Mouse (Mus musculus) adrenal gland, adult (tissue): ENCODE data around the gene Usp21.

Experiments
- DNase-seq, 2 experiments: peaks; one replicate each; pipeline ENCODE4 v3.0.0; 2022 to 2023; ENCODE audit warnings: low spot score in 1 of 2; ENCODE audit not compliant: inconsistent age in 2 of 2

The Usp21 gene

DNA sequence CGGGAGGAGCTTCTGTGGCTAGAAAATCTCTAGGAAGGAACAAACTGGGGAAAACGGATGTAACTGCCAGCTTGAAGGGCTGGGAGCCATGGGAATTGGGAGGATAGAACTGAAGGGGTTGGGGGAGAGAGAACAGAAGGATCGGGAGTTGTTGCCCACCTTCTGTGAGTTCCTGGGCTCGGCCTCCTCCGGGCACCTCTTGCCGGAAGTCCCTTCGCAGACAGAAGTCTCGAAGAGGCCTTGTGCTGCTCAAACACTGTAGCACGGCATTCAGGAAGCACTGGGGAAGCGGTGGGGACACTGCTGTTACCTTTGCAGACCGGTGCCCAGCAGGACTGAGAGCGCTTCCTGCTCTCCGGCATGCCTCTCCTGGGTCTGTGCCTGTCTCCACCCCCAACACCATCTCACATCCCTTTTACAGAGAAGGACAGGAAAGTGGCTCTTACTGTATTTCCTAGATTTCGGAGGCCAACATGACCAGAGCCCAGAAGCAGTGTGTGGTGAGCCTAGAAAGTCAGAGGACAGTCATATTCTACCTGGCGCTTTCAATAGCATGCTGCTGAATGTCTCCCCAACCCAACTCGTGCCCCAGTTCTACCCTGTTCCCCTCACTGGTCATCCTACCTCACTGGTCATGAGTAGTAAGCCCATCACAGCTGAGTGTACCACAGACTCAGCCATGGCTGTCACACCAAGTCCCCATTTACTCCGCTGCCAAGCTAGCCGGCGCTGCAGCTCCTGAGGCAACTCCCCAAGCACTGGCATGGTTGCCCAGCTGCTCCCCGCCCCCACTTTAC is 2.5 kb downstream of the Usp21 start:
- peak in 1 of 2 experiments; percentile 18 for DNase-seq

DNA sequence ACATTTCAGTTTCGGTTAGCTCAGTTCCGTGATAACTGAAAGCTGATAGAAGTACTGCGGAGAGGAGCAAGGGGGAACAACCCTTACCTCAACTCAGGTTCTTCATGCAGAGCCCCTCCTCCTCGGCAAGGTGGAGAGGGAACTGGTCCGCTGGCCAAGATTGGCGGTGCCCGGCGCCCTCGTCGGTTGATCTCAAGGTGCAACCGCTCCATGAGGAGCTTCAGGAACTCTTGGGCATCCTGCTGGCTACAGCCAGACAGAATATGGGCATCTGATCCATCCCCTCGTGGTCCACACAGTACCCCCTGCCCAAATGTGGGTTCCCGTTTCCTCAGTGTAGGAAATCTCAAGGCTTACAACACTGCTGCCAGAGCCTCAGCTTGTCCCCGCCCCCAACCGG is 3.3 kb downstream of the Usp21 start:
- DNase-seq: peak in 1 of 2 experiments; percentile 24

DNA sequence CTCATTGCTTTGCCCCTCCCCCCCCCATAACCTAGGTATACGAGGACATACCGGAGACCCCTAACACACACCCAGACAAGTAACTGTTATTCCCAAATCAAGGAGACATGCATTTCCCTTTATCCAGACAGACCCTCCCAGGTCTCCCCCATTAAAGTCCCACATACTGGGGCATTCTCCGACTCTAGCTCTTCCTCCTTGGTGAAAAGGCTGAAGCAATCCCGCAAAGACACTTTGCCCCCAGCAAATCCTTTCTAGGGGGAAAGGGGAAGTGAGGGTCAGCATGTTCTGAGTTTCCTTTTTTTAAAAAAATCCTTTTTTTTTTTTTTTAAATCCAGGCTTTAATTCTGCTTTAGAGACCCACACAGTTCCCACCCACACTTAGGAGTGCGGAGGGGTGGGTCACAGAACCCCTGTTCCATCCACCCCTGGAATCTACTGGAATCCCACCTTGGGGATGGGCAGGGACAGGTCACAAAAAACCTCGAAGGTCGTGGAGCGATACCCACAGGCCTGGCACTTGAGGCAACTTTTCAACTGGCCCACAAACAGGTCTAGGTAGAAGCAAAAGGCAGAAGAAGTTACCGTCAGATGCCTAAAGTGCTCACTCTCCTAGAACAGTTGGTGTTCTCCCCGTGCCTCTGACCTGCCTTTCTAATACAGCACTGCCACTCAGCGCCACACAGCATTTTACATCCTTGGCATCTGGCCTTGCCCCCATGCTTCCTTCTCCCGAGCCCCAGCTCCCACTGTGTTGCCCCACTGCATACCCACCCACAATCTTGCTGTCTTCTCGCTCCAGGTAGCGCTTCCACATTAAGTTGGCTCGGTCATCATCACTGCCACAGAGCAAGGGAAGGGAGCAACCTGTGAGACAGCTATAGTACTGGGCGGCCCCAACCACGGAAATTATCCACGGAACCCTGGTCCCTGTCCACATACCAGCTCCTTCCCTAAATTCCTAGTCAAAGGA is 4.3 kb downstream of the Usp21 start:
- DNase-seq: peak in 1 of 2 experiments; percentile 16

DNA sequence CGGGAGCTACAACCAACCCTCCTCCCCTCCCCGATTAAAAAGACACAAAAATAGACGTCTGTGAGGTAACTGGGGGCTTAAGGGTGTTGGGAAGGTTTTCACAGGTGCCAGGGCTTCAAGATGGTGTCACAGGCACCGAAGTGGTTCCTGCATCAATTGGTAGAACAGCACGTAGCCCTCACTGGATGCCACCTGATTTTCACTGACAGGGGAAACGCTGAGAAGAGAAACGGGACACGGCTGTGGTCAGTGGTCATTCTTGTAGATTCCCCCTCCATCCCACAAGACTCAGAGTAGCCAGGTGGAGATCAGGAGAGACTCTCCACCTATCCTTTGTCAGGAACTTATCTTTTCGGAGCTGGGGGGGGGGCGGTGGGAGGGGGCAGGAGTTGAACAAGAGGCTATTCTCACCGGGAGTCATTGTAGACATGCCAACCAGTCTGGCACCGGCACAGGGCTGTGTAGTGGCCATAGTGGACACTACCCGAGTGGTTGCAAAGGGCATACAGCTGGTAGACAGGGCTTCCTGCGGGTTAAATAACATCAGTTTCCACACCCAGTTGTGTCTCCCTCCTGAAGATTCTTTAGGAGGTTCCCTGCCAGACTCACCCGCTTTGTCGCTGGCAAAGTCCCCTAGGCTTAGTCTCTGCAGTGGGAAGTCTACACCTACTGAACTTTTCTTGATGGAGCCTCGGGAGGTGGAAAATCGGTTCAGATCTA is 5.5 kb downstream of the Usp21 start:
- DNase-seq: peak in 1 of 2 experiments; percentile 23

DNA sequence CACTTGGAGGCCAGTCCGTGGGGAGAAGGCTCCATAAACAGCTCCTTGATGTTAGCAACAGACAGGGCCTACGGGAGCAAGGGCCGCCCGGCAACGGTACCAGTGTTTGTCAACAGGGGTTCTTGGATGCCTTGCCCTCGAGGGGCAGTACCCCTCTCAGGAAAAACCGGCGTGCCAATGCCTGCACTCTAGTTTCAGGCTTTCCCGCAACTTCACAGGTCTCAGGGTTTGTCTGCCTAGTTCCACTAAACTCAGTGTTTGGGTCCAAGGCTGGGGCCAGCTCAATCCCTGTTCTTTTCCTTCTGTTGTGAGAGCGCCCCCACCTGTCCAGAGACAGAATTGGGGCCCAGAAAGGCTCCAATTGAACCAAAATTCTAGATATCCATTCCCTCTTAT is 6.3 kb downstream of the Usp21 start:
- DNase-seq: peak; percentile 87 to 96

DNA sequence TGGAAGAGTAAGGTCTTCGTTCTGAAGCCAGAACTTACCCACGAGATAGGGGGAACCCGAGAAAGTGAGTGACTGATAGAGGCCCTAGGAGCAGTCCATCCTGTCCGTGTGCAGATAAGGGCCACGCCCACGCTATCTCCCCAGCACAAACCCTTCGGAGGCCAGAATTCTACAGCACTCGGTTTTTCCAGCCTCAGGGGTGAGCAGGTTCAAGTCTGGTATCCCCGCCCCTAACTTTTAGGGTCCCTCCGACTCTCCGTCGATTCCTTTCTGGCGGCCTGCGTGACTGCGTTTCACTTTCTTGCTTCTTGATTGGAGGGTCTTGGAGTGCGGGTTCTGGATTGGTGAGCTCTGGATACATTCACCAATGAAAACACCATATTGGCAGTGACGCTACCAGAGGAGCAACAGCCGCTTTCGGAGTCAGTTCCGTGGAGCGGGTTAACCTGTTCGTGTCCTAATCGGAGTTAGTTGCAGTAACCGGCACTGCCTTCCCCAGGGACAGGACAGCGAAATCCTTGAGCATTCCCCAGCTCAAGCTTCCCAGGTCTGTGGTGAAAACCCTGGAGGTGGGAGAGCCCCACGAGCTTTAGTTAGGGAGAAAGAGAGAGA is 6.8 kb downstream of the Usp21 start, which contains the start of gene Ppox:
Ppox (minus strand) TSS at position 271 of the 612 bp plus-strand sequence.
- peak; percentile 95 to 98 for DNase-seq

DNA sequence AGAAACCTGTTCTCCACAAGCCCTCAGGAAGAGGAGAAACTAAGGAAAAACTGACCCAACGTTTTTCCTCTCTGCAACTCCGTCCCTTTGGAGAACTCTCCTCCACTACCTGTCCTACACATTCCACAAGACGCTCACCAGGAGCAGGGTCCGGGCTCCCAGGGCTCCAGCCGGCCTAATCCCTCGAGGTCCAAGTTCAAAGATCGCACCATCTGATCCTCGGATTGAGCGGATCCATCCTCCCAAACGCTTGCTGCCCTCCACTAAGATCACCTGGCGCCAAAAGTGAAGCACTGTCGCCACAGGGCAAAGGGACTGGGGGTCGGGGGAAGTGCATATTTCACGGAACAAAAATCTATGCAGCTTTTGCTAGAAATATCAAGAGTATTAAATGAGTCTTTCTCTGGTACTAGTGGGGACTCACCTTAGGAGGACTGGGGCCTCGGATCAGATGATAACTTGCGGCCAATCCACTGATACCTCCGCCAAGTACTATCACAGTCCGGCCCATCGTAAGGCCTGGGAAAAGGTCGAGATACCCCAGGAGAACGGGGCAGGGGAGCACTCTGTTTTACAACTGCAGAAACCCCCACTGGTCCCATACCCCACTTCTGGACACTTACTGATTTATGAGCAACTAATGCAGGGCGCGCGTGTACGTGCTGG is 7.4 kb downstream of the Usp21 start:
- peak in 1 of 2 experiments; percentile 25 for DNase-seq

DNA sequence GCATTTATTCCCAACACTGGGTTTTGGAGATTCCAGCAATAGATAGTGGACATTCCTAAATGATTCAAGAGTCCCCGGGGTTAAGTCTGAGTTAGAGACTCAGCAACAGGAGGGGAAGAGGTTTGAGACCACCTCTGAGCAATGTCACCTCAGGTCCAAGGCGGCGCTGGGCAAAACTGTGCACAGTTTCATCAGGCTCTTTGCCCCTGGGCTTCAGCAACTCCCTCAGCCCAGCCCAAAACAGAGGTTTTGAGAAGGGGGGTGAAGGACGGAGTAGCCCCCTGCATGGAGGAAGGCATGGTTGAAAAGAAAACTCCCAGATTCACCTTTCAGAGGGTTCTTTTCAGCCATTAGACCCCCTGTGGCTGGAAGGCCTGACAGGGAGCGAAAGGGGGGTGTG is 8.1 kb downstream of the Usp21 start:
- peak in 1 of 2 experiments; percentile 12 for DNase-seq

DNA sequence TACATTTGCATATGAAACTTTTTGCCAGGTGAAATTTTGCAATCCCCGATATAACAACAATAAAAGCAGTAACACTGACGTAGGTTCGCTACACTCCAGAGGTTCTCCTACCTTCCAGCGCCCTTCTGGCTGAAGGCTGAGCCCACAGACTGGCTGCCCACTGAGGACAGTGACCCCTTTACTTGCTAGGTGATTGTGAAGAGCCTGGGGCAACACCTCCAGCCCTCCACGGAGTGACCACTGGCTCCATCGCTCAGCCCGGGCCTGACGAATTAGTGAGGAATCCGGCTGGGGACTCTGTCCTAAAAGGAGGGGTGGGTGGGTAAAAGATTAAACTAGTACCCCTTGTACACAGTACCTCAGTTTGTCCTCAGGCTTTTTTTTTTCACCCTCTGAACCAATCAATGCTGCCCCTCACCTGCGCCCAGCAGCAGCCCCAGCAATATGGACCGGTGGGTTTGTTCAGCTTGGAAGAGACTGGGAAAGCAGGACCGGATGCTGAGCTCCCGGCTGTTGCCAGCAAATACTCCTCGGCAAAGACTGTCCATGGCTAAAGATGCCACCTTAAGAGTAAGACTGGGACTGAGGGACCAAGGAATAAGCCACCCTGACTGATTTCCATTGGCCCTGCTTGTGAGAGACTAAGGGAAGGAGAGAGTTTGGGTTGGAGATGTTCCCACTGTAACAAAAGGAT is 8.6 kb downstream of the Usp21 start:
- DNase-seq: peak in 1 of 2 experiments; percentile 5

DNA sequence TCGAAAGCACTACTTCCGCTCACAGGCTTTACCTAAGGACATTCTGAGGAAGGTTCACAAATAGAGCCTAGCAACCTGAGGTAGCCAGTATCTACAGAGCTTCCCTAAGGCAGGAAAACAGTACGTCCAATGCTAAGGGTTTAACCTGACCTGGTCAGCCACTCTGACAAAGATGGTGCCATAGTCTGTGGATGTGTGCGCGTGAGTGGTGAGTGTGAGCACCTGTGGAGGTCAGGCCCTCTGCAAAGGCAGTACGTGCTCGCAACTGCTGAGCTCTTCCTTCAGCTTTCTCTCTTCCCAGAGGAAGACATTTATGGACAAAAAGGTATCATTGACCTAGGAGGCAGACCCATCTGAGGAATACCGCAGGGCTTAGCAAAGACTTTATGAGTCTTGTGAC is 9.4 kb downstream of the Usp21 start:
- no peak for DNase-seq

DNA sequence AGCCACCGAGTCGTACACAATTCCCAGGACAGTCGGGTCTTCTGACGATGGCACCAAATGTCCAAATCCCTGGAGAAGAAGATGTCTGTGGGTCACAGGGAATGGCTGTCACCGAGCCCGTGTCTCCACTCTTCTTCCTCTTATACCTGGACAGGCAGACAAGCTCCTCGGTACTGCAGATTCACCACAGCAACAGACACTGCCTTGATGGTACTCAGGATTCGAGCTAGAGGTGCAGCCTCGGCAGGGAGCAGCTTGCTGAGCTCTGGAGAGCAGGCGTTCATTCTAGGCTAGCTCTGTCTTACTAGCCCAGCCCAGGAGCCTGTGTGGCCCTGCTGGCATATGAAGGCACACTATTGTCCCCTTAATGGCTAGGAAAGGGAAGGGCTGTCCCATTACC is 10.1 kb downstream of the Usp21 start:
- DNase-seq: no peak

DNA sequence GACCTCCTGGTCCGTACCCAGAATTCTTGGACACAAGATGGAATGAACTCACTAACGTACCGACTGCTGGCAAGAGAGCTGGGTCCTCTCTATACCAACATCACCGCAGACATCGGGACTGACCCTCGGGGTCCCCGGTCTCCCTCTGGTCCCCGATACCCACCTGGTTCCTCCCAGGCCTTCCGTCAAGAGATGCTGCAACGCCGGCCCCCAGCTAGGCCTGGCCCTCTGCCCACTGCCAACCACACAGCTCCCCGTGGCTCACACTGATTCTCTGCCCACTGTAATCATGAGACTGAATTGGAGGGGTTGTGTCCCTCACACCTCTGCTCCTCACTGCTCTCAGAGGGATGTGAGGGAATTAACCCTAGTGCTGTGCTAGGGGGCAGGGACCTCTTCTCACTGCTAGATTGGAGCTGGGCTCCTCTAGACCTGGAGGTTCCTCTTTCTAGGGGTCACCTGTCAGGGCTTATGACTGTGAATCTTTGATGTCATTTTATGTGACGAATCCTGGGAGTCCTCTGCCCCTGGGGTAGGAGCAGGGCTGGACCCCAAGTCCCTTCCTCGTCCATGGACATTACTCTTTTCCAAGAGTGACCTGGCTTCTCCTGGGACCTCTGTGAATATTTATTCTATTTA is 11.6 kb downstream of the Usp21 start:
- DNase-seq: no peak

DNA sequence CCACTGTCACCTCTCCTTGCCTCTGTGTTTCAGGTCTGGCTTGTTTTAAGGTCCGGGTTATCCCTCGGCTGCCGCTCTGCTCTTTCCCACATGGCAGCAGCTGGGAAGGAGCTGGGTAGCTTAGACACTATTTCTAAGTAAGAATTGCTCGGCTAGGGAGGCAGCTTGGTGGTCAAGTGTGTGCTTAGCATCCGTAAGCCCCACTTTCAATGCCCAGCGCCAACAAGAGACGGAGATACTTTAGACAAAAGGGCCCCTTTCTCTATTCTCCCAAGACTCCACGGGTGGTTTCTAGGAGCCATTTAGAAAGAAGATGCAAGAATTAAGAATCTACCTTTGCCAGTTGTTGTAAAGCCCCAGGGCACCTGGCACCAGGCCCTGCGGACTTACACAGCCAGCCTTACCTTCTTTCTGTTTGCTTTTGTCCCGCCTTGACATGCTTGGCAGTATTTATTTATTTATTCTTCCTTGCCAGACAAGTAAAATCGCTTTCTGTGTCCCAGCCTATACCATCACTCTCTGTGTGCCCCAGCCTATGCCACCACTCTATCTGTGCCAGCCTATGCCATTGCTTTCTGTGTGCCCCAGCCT is 12.6 kb downstream of the Usp21 start:
- no peak for DNase-seq

DNA sequence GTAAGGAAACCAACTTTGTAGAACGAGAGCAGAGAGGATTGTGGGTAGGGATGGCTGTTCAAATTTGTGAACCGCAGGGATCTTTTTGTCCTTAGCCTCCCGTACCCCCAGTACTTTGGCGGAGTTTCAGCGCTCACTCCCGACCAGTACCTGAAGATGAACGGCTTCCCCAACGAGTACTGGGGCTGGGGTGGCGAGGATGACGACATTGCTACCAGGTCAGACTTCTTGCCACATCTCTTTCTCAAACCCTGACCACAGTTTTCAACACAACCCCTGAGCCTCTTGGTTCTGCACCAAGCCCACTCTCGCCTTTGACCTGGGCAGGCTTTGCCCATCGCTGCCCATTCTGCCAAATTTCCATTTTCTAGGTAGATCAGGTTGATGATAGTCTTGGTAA is 13.6 kb downstream of the Usp21 start:
- no peak for DNase-seq

DNA sequence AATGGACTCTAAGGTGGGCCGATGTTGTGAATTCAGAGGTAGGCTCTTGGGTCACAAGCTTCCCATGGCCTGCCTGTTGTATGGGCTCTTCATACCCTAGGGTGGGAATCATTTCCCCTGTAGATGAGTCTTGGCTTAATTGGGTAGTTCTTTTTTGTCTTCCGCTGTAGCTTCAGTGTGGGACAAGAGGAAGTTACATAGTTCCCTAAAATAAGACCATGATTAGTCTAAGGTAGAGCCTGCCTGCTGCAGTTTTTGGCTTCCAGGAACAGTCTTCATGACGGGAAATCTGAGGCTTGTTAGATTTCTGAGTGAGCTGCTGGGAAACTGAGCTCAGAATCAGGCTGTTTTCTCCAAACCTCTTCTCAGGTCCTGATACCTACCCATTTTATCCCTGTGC is 15.7 kb downstream of the Usp21 start:
- no peak for DNase-seq

DNA sequence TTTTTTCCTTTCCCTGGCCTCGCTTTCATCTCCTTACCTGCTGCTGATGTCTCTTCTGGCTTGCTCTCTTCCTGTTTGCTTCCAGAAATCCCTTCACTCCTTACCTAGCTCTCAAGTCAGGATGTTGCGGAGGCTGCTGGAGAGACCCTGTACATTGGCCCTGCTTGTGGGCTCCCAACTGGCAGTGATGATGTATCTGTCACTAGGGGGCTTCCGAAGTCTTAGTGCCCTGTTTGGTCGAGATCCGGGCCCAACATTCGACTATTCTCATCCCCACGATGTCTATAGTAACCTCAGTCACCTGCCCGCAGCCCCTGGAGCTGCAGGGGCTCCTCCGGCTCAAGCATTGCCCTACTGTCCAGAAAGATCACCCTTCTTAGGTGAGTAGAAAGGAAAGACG is 16.2 kb downstream of the Usp21 start:
- DNase-seq: no peak

DNA sequence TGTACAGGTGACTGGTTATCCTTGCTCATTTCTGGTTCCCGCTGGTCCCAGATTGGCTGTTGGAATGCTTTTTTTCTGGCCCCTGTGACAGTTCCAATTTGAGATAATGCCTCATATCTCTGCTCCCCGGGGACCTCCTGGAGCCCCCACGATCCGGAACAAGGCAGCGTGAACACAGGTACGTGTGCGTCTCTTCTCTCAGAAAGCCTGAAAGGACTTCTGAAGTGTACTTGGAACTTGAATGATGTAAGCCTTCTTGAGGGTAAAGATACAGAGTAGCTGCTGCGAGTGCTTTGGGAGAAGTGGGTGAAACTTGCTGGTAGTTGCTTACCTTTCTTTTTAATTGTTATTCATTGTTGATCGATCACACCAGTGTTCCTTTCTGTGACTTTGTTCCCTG is 16.6 kb downstream of the Usp21 start:
- no peak for DNase-seq

DNA sequence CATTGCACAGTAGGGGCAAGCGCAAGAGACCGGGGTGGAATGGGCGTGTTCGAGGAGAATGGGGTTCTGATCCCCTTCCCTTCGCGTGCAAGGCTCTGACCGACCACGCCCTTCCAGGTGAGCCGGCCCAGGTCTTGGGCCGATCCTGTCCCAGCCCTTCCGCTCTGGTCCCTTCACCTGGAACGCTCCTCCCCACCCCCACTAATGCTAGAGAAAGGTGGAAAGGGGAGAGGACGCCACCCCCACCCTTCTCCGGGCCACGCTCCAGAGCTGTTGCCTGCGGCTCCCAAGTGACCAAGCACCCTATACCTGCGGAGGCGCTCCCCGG is 17.3 kb downstream of the Usp21 start:
- no peak for DNase-seq
